Mouse (Mus musculus) cerebellum, adult 2 months (tissue): ENCODE results near the gene Arhgef38. TPM values are rescaled to one million over a fixed set of nuclear protein-coding genes. Genes with fewer than 3 reads are reported as not detected.

ENCODE experiments used
- DNase-seq, 2 experiments: peaks; one replicate each; pipeline ENCODE4 v3.0.0; 2021
- H3K27ac ChIP-seq: fragments of 200-500 bp; 2 replicates; pipeline ENCODE4 v1.5.1; 2012; ENCODE audit warnings: low read length, control low read depth, inconsistent platforms; ENCODE audit not compliant: insufficient read depth
- H3K27me3 ChIP-seq: fragments of 200-500 bp; 2 replicates; pipeline ENCODE4 v1.6.1; 2012; ENCODE audit warnings: inconsistent platforms, mild to moderate bottlenecking, low read length, moderate library complexity; ENCODE audit not compliant: control insufficient read depth, insufficient read depth
- H3K4me1 ChIP-seq: fragments of 200-500 bp; 2 replicates; pipeline ENCODE4 v1.6.1; 2011; ENCODE audit warnings: low read length; ENCODE audit not compliant: control insufficient read depth, insufficient read depth
- H3K4me3 ChIP-seq: fragments of 200-500 bp; replicated peaks from 2 replicates; pipeline ENCODE3; 2011; ENCODE audit warnings: mild to moderate bottlenecking, low read depth, low read length, control low read depth; ENCODE audit not compliant: insufficient read depth
- CTCF ChIP-seq: fragments of 200-500 bp; IDR thresholded peaks from 2 replicates; pipeline ENCODE4 v1.5.1; 2011; ENCODE audit warnings: low read depth, mild to moderate bottlenecking, control low read depth, low read length, moderate library complexity, borderline replicate concordance; ENCODE audit not compliant: insufficient read depth
- POLR2A ChIP-seq: fragments of 200-500 bp; IDR thresholded peaks from 2 replicates; pipeline ENCODE4 v1.6.1; 2011; ENCODE audit warnings: low read length, control low read depth, borderline replicate concordance; ENCODE audit not compliant: insufficient read depth
- WGBS: fragments of 180-500 bp; shearing (Covaris S2); methylation state at CpG from one replicate; pipeline ENCODE4 v1.1.7; 2018; 5-methylcytosine and 5-hydroxymethylcytosine counted together
- polyA plus RNA-seq: library from polyadenylated mRNA; depleted of rRNA; stranded (reverse); fragments of >200 nt; gene quantifications from 2 replicates; pipeline ENCODE4 v1.2.3, GENCODE M21; 2012

Arhgef38 gene
- polyA plus RNA-seq, 1 experiment, result 0.41 TPM

DNA sequence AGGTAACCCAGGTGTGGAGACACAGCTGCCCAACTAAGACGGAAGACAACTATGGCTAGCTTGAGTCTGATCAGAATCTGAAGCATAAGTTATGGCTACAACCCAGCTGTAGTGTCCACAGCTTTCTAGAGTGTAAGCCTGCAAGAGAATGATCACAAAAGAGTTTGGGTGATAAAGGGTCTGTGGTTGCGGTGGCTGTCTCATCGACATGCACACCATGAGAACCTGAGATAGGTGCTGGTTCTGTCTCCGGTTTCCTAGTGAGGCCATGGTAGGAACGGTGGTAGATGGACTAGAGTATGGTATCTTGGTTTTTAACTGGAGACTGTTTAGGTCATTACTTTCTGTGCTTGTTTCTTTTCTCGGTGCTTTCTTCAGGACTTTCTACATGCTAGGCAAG, 136.8 kb downstream of the Arhgef38 start:
- WGBS, result 96% methylated on average over 6 of the region's 6 CpGs
- TF ChIP-seq CTCF (no peak), POLR2A (no peak)
- no peak for DNase-seq

DNA sequence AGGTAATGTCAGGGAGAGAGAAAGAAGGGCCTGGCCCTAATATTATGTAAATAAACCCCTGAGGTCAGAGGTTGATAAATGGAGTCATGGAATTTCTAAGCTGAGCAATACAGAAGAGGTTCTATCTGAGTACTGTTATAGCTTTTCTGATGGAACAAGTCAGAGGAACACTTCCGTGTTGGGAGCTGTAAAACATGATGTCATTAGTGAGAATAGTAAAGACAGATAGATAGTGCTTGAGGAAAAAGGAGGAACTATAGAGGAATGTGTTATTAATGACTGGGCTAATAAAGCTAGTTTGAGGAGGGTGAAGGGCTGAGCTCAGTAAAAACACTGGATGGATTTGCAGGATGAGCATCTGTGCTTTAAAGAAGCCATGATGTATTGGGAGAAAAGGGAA, 140.4 kb downstream of the Arhgef38 start:
- DNase-seq, result no peak
- WGBS, result 78% methylated on average over 1 of the region's 1 CpGs
- Histone ChIP-seq H3K4me1 (no peaks in the 10 kb centered on the region), H3K27me3 (no peaks in the 10 kb centered on the region), H3K27ac (no peak overlapping the region), H3K4me3 (no peak overlapping the region)
- TF ChIP-seq CTCF, result no peak
- TF ChIP-seq POLR2A, result no peak

More for the DNA sequence above, 136.8 kb downstream of the Arhgef38 start:
- H3K27ac ChIP-seq, result no peak overlapping the region
- H3K4me1 ChIP-seq, result no peaks in the 10 kb centered on the region
- no peak overlapping the region for H3K4me3 ChIP-seq
- no peaks in the 10 kb centered on the region for H3K27me3 ChIP-seq

DNA sequence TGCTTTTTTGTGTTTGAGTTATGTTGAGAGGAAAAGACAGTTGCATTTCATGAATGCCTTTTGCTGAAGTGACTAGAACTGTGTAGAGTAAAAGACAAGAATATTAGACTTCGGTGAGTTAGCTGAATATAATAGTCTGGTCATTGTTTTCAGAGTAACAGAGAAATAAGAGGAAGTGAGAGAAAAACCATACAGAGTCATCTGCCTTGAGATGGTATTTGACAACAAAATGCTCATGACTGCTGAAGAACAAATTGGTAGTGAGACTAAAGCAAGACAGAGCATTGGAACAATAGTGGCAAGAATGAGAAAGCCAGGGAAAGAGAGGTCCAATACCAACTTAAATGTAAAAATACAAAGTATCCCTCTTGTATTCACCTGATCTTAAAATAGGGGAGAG, 141.8 kb downstream of the Arhgef38 start:
- H3K27ac ChIP-seq, result no peak overlapping the region
- 86% methylated on average over 1 of the region's 1 CpGs for WGBS
- H3K4me1 ChIP-seq, result no peaks in the 10 kb centered on the region
- no peaks in the 10 kb centered on the region for H3K27me3 ChIP-seq
- no peak for DNase-seq
- H3K4me3 ChIP-seq, result no peak overlapping the region
- TF ChIP-seq POLR2A, result no peak
- no peak for TF ChIP-seq CTCF

DNA sequence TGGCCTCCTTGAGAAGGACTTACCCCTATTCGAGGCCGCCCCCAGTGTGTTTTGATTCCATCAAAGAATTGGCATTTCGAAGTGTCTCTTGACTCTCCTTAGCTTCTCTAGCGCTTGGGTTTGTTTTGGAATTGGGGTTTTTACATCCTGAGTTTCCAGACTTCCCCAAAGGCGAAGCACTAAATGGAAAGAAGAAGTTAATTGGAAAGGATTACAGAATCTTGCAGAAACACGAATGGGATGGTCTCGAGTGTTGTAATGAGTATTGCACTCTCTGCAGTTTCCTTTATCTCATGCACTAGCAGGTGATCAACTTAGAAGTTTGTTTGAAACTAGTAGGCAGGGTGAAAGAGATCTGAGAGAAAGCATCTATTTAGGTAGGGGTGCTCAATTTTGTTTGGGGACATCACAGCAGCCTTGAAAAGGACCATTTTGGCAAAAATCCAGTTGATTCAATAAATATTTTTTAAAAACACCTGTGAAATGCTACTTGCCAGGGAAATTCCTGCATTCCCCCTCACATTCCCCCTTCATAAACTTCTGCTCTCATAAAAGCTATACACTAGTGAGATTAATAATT, 142.4 kb downstream of the Arhgef38 start:
- H3K27ac ChIP-seq, result peak overlapping the region; percentile 47; the same call in 1 of the 2 replicates
- WGBS, result under 1% methylated on average over 7 of the region's 7 CpGs
- H3K4me3 ChIP-seq, result peak overlapping the region; percentile 71
- H3K27me3 ChIP-seq, result no peaks in the 10 kb centered on the region
- H3K4me1 ChIP-seq, result no peaks in the 10 kb centered on the region
- no peak for DNase-seq
- TF ChIP-seq CTCF (no peak), POLR2A (no peak)

DNA sequence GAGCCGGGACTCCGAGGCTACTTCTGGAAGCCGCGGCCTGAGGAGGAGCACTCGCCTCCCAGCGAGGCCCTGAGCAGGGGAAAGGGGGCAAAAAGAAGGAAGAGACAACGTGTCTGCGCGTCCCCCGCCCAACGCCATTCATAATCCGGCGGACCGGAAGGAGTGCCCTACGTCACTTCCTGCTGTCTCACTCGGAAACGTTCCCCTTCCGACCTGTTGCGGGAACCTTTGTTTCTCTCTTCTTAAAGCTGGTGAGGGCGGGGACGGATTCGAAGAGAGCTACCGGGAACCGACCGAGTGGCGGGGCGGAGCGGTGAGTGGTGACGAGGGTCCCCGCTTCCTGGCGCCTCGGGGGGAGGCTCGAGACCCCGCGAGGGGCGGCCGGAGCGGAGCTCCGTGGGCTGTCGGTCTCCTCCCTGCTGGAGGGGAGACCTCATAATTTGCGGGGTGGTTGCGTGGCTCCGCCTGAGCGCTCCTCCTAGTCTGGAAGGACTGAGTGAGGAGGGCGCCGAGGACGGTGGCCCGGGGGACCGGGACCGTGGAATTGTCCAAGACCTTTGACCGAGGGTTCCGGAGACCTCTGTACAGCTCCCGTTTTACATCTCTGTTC, 143.0 kb downstream of the Arhgef38 start, which contains the start of the genes Ints12 and Gstcd:
Ints12 (plus strand) TSS at position 177 of the 610 bp plus-strand sequence.
Gstcd (minus strand) TSS at position 370 of the 610 bp plus-strand sequence.
- H3K4me3 ChIP-seq, result peak within 1 kb of the TSS; percentile 71
- H3K27me3 ChIP-seq, result no peaks in the 10 kb centered on the region
- peak within 1 kb of the TSS; percentile 88 for H3K27ac ChIP-seq
- TF ChIP-seq POLR2A, result peak; percentile 76; the same call in 1 of the 2 replicates
- TF ChIP-seq CTCF, result no peak
- WGBS, result under 1% methylated on average over 53 of the region's 53 CpGs
- no peaks in the 10 kb centered on the region for H3K4me1 ChIP-seq
- peak; percentile 92 to 96 for DNase-seq

DNA sequence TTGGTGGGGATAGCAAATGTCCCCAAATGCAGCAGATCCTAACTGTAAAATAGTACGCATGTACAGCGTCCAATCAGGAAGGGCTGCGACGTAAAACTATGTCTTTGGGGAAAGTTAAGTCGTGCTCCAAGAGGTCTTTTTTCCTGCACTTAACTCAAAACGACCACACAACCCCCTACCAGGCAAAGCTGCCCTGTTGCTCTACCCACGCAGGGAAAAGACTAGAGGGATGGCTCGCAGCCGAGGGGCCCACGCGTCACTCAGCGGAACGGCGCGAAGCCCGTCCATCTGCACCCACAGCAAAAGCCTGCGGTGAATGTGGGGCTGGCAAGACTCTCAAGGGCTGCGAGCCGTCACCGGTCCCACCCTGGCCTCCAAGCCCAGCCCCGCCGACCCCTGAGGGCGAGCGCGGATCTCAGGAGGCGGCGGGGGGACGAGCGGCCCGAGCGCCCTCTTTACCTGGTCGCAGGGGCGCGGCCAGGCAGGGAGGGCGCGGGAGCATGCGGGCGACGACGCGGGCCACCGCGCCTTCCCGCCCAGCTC, 143.6 kb downstream of the Arhgef38 start:
- Histone ChIP-seq H3K4me3 (peak overlapping the region; percentile 71), H3K27ac (peak overlapping the region; percentile 88), H3K27me3 (no peaks in the 10 kb centered on the region), H3K4me1 (no peaks in the 10 kb centered on the region)
- no peak for DNase-seq
- no peak for TF ChIP-seq POLR2A
- no peak for TF ChIP-seq CTCF
- under 1% methylated on average over 44 of the region's 44 CpGs for WGBS

DNA sequence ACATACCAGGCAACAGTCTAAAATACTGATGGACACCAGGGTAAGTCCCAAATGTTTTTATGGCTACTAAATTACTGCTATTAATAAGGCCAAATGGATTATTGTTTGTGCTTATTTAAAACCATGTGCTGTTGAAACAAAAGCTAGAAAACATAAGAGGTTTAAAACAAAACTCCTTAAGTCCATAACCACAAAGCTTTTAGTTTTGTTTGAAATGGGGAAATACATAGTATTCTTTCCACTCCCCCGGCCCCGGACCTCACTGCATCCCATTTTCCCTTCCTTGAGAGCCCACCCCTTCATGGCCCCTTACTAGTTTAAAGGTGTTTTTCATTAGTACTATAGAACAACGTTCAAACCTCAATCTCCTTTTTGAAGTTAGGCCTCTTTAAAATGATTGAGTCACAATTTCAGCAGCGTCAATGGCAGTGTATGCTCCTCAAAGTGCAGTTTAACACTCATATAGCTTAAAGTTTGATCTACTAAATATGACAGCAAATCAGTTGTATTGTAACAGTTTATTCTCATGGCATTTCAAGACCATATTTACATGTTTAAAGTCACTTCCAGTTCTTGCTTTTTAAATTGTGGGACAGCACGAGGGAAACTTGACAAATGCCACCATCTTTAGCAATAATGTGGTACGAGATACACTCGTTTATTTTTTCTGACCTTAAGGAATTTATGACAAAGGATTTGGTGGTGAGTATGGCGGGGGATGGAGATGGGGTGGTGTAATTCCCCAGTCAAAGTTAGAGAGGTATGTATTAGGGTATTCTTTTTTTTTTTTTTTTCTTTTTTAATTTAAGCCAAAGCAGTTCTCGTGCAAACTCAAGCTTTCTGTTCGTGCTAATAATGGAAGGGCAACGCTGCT, 144.3 kb downstream of the Arhgef38 start:
- TF ChIP-seq CTCF, result no peak
- no peak for TF ChIP-seq POLR2A
- WGBS, result 4% methylated on average over 11 of the region's 11 CpGs
- no peaks in the 10 kb centered on the region for H3K4me1 ChIP-seq
- H3K27ac ChIP-seq, result no peak overlapping the region
- H3K27me3 ChIP-seq, result no peaks in the 10 kb centered on the region
- peak overlapping the region; percentile 71 for H3K4me3 ChIP-seq
- no peak for DNase-seq
